Mouse (Mus musculus) limb, embryonic 12.5 days (tissue): ENCODE results near the gene Macc1. TPM values are rescaled to one million over a fixed set of nuclear protein-coding genes. Genes with fewer than 3 reads are reported as not detected.

Source experiments
- ATAC-seq: fragments of 200-750 bp; cut with Nextera tagmentation; 2 replicates; pipeline ENCODE4 v1.8.0; 2017; ENCODE audit warnings: low read depth, moderate TSS enrichment; ENCODE audit not compliant: insufficient number of reproducible peaks, insufficient read depth, low FRiP score, low TSS enrichment
- H3K27ac ChIP-seq: fragments of 300-500 bp; sonication (generic); 2 replicates; pipeline ENCODE4 v1.5.1; 2016; ENCODE audit warnings: mild to moderate bottlenecking, moderate library complexity
- H3K27me3 ChIP-seq: fragments of 300-500 bp; sonication (generic); 2 replicates; pipeline ENCODE4 v1.6.1; 2016; ENCODE audit warnings: mild to moderate bottlenecking, moderate library complexity
- H3K36me3 ChIP-seq: fragments of 300-500 bp; sonication (generic); 2 replicates; pipeline ENCODE4 v1.6.1; 2016; ENCODE audit warnings: mild to moderate bottlenecking, moderate library complexity
- H3K4me1 ChIP-seq: fragments of 300-500 bp; sonication (generic); replicated peaks from 2 replicates; pipeline ENCODE4 v1.6.1; 2016
- H3K4me2 ChIP-seq: fragments of 300-500 bp; sonication (generic); 2 replicates; pipeline ENCODE4 v1.6.1; 2016; ENCODE audit warnings: mild to moderate bottlenecking, moderate library complexity
- H3K4me3 ChIP-seq: fragments of 300-500 bp; sonication (generic); replicated peaks from 2 replicates; pipeline ENCODE4 v1.5.1; 2016; ENCODE audit warnings: mild to moderate bottlenecking
- H3K9ac ChIP-seq: fragments of 300-500 bp; sonication (generic); replicated peaks from 2 replicates; pipeline ENCODE4 v1.6.1; 2016; ENCODE audit warnings: mild to moderate bottlenecking, moderate library complexity
- H3K9me3 ChIP-seq: fragments of 300-500 bp; sonication (generic); 2 replicates; pipeline ENCODE4 v1.6.1; 2016; ENCODE audit warnings: mild to moderate bottlenecking, moderate library complexity
- WGBS: fragments of 180-500 bp; shearing (Covaris S2); methylation state at CpG from one replicate; pipeline ENCODE4 v1.1.7; 2016; 5-methylcytosine and 5-hydroxymethylcytosine counted together
- polyA plus RNA-seq: library from polyadenylated mRNA; unstranded; fragments of >200 nt; fragmentation: Nextera tagmentation; extraction: Ambion mirVana; gene quantifications from 2 replicates; pipeline ENCODE4 v1.2.1, GENCODE M21; 2016

Macc1 gene
- 0.78 and 0.83 TPM in 2 replicates for polyA plus RNA-seq

GRCm38 (mm10) chr12:119313970-119314369 is at the start of gene Macc1:
TSS of gene Macc1 (plus strand) at chr12:119314270.
- Histone ChIP-seq H3K4me1 (no peaks in the 10 kb centered on the region), H3K4me3 (no peak within 1 kb of the TSS), H3K9me3 (no peaks in the 10 kb centered on the region), H3K4me2 (no peak within 1 kb of the TSS), H3K27me3 (no peaks in the 10 kb centered on the region), H3K27ac (no peak within 1 kb of the TSS), H3K9ac (no peak within 1 kb of the TSS), H3K36me3 (no peaks in the 10 kb centered on the region)
- no peak for ATAC-seq

DNA sequence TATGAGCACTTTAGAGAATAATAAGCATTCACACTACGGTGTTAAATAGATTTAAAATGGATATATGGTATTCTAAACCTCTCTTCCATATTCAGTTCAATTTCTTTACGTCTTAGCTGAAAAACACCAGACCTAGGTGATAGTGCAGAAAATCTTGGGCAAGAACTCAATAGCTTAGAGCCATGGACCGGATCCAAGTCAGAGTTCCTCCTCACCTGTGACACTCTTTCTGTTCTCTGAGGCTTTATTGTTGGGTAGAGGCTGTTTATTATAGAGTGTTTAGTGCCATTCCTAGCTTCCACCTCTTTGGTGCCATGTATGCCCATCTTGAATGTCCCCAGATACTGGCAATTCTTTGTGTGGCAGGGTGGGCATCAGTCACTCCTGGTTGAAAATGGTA is 49.6 kb upstream of the Macc1 start:
- no peak overlapping the region for H3K9ac ChIP-seq
- H3K4me3 ChIP-seq = no peak overlapping the region
- no peaks in the 10 kb centered on the region for H3K27me3 ChIP-seq
- no peak overlapping the region for H3K4me2 ChIP-seq
- ATAC-seq = no peak
- H3K4me1 ChIP-seq = peaks cover 5% of the 10 kb centered on the region
- no peaks in the 10 kb centered on the region for H3K9me3 ChIP-seq
- no peak overlapping the region for H3K27ac ChIP-seq
- no peaks in the 10 kb centered on the region for H3K36me3 ChIP-seq
- WGBS = 90% methylated on average over 3 of the region's 3 CpGs

GRCm38 (mm10) chr12:119268723-119269122 is 45.3 kb upstream of the Macc1 start:
- no peak overlapping the region for H3K9ac ChIP-seq
- H3K36me3 ChIP-seq = no peaks in the 10 kb centered on the region
- no peaks in the 10 kb centered on the region for H3K9me3 ChIP-seq
- H3K27ac ChIP-seq = no peak overlapping the region
- peaks cover 8% of the 10 kb centered on the region for H3K4me1 ChIP-seq
- 79% methylated on average over 1 of the region's 1 CpGs for WGBS
- no peak overlapping the region for H3K4me3 ChIP-seq
- ATAC-seq = no peak
- H3K4me2 ChIP-seq = no peak overlapping the region
- H3K27me3 ChIP-seq = no peaks in the 10 kb centered on the region

GRCm38 (mm10) chr12:119270036-119270435 is 44.0 kb upstream of the Macc1 start:
- no peak for ATAC-seq
- no peak overlapping the region for H3K4me3 ChIP-seq
- H3K4me1 ChIP-seq = peaks cover 9% of the 10 kb centered on the region
- no peaks in the 10 kb centered on the region for H3K27me3 ChIP-seq
- no peaks in the 10 kb centered on the region for H3K9me3 ChIP-seq
- 48% methylated on average over 2 of the region's 2 CpGs for WGBS
- H3K36me3 ChIP-seq = no peaks in the 10 kb centered on the region
- H3K4me2 ChIP-seq = no peak overlapping the region
- H3K9ac ChIP-seq = no peak overlapping the region
- H3K27ac ChIP-seq = no peak overlapping the region

DNA sequence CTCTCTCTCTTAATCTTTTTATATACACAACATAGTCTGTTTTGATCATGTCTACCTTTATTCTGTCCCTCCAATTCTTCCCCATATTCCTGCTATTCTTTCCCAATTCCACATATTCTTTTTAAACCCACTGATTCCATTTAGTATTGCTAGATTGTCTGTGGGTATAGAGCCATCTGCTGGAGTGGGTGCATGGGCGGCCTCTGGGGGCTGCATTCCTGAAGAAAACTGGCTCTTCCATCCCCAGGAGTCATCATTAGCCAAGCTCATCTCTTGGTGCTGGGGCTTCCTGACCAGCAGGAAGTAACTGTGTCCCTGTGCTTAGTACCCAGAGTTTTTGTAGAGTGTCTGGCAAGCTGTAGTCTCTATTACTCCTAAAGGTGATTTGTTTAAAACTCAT is 42.1 kb upstream of the Macc1 start:
- Histone ChIP-seq H3K27me3 (no peaks in the 10 kb centered on the region), H3K4me2 (no peak overlapping the region), H3K36me3 (no peaks in the 10 kb centered on the region), H3K4me1 (peaks cover 6% of the 10 kb centered on the region), H3K27ac (no peak overlapping the region), H3K9me3 (no peaks in the 10 kb centered on the region), H3K9ac (no peak overlapping the region), H3K4me3 (no peak overlapping the region)
- WGBS = 69% methylated on average over 1 of the region's 1 CpGs
- no peak for ATAC-seq

DNA sequence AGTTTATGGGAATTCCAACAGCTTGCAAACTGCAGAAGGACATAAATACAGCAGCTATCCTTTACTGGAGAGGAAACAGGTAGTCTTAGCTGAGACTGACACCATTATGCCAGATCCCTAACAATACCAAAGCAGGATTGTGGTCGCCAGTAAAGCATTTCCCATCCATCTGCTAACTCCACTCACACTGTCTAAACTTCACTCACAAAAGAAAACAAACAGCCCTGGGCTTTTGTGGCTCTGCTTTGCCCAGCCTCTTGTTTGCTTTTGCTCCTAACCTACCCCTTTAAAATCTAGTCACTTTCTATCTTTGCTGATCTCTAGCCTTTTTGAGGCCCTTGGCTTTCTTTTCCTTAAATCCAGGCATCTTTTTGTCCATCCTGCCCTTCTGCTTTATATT is 40.5 kb upstream of the Macc1 start:
- H3K4me3 ChIP-seq = no peak overlapping the region
- H3K36me3 ChIP-seq = no peaks in the 10 kb centered on the region
- 17% methylated on average over 1 of the region's 1 CpGs for WGBS
- H3K27ac ChIP-seq = no peak overlapping the region
- H3K9me3 ChIP-seq = no peaks in the 10 kb centered on the region
- H3K4me1 ChIP-seq = peaks cover 4% of the 10 kb centered on the region; the same call in 1 of the 2 replicates
- no peak overlapping the region for H3K4me2 ChIP-seq
- no peak overlapping the region for H3K9ac ChIP-seq
- no peak for ATAC-seq
- no peaks in the 10 kb centered on the region for H3K27me3 ChIP-seq

GRCm38 (mm10) chr12:119276282-119276681 is 37.8 kb upstream of the Macc1 start:
- 73% methylated on average over 1 of the region's 1 CpGs for WGBS
- Histone ChIP-seq H3K9ac (no peak overlapping the region), H3K27ac (no peak overlapping the region), H3K36me3 (no peaks in the 10 kb centered on the region), H3K9me3 (no peaks in the 10 kb centered on the region), H3K4me2 (no peak overlapping the region), H3K4me1 (peaks cover 4% of the 10 kb centered on the region; the same call in 1 of the 2 replicates), H3K4me3 (no peak overlapping the region), H3K27me3 (no peaks in the 10 kb centered on the region)
- no peak for ATAC-seq

GRCm38 (mm10) chr12:119291618-119292017 is 22.5 kb upstream of the Macc1 start:
- 95% methylated on average over 6 of the region's 6 CpGs for WGBS
- H3K4me2 ChIP-seq = no peak overlapping the region
- ATAC-seq = no peak
- H3K4me3 ChIP-seq = no peak overlapping the region
- no peak overlapping the region for H3K27ac ChIP-seq
- no peaks in the 10 kb centered on the region for H3K9me3 ChIP-seq
- H3K9ac ChIP-seq = no peak overlapping the region
- no peaks in the 10 kb centered on the region for H3K36me3 ChIP-seq
- H3K27me3 ChIP-seq = no peaks in the 10 kb centered on the region
- H3K4me1 ChIP-seq = no peaks in the 10 kb centered on the region

DNA sequence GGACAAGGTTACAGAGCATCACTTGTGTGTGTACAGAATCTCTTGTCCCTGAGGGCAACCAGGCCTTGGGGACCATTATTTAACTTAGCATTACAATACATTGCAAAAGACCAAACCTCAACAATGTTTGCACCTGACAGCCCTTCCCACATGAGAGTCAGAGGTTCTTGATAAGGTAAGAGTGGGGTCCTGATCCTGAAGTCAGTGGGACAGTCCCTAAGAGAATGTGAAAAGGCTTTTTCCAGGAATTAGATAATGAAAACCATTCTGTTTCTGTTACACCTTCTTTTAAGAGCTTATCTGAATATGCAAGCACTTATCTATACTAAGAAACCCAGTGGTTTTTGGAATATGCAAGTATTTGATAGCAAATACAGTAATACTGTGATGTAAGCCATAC is 10.5 kb upstream of the Macc1 start:
- H3K4me2 ChIP-seq = no peak overlapping the region
- H3K9me3 ChIP-seq = no peaks in the 10 kb centered on the region
- H3K4me3 ChIP-seq = no peak overlapping the region
- H3K36me3 ChIP-seq = no peaks in the 10 kb centered on the region
- H3K4me1 ChIP-seq = no peaks in the 10 kb centered on the region
- H3K27ac ChIP-seq = no peak overlapping the region
- no peak overlapping the region for H3K9ac ChIP-seq
- ATAC-seq = no peak
- H3K27me3 ChIP-seq = no peaks in the 10 kb centered on the region

GRCm38 (mm10) chr12:119313014-119313763 is 881 bp upstream of the Macc1 start:
- Histone ChIP-seq H3K27me3 (no peaks in the 10 kb centered on the region), H3K4me3 (no peak overlapping the region), H3K36me3 (no peaks in the 10 kb centered on the region), H3K4me2 (no peak overlapping the region), H3K9ac (no peak overlapping the region), H3K27ac (no peak overlapping the region), H3K4me1 (no peaks in the 10 kb centered on the region), H3K9me3 (no peaks in the 10 kb centered on the region)
- no peak for ATAC-seq
- WGBS = 67% methylated on average over 3 of the region's 3 CpGs

GRCm38 (mm10) chr12:119318799-119319198 is 4.7 kb downstream of the Macc1 start:
- H3K4me1 ChIP-seq = no peaks in the 10 kb centered on the region
- no peaks in the 10 kb centered on the region for H3K27me3 ChIP-seq
- no peak overlapping the region for H3K27ac ChIP-seq
- no peaks in the 10 kb centered on the region for H3K36me3 ChIP-seq
- no peak overlapping the region for H3K4me3 ChIP-seq
- 20% methylated on average over 1 of the region's 1 CpGs for WGBS
- H3K9me3 ChIP-seq = no peaks in the 10 kb centered on the region
- 0 out of 2 replicates have a peak, but pooled peaks have one; percentile 68 for ATAC-seq
- H3K9ac ChIP-seq = no peak overlapping the region
- H3K4me2 ChIP-seq = no peak overlapping the region

DNA sequence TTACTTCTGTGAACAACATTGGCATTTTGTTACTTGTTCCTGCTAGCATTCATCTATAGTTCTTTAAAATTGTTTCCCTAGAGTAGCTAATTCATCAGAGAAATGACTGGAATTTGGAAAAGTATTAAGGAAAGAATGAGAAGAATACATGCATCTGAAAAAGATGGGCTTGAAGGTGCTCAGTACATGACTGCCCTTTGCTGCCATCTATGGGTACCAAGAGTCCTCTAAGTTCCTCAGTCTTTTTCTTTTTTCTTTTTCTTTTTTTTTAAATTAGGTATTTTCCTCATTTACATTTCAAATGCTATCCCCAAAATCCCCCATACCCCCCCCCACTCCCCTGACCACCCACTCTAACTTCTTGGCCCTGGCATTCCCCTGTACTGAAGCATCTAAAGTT is 11.3 kb downstream of the Macc1 start:
- no peaks in the 10 kb centered on the region for H3K36me3 ChIP-seq
- H3K9me3 ChIP-seq = no peaks in the 10 kb centered on the region
- no peaks in the 10 kb centered on the region for H3K4me1 ChIP-seq
- no peak overlapping the region for H3K4me3 ChIP-seq
- no peak for ATAC-seq
- H3K27me3 ChIP-seq = no peaks in the 10 kb centered on the region
- no peak overlapping the region for H3K9ac ChIP-seq
- no peak overlapping the region for H3K27ac ChIP-seq
- no peak overlapping the region for H3K4me2 ChIP-seq
